Mouse (Mus musculus) induced T-regulatory cell, adult 2 months (primary cell): ENCODE data around the gene Btbd35f13.
"Not testable (repeated sequence)": the region's sequence is repeated elsewhere in the genome, so short reads cannot be mapped to it uniquely, and the experiment has no call there.

ENCODE experiments used
- DNase-seq: peaks from one replicate; pipeline ENCODE4 v3.0.0-alpha.2; 2012; ENCODE audit warnings: low read depth

The Btbd35f13 gene

DNA sequence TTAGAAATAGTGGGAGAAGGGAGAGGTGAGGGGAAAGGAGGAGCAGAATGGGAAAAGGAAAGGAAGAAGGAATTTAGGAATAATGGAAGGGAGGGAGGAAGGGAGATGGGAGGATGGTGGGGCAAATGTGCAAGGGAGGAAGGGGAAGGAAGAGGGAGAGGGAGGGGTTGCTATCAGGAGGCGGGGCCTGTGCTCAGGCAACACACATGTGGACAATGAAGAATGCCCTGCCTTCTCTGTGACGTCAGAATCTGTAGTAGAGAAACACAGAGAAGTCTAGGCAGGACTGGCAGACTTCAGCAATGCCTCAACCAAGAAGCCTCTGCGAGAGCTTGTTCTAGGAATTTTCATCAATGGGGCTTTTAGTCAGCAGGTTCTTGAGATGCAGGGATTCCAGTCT lies at the start of gene Btbd35f13:
TSS of gene Btbd35f13 (plus strand) at position 301 of the 400 bp plus-strand sequence.
- not testable (repeated sequence) for DNase-seq

DNA sequence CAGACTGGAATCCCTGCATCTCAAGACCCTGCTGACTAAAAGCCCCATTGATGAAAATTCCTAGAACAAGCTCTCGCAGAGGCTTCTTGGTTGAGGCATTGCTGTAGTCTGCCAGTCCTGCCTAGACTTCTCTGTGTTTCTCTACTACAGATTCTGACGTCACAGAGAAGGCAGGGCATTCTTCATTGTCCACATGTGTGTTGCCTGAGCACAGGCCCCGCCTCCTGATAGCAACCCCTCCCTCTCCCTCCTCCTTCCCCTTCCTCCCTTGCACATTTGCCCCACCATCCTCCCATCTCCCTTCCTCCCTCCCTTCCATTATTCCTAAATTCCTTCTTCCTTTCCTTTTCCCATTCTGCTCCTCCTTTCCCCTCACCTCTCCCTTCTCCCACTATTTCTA lies 45.3 kb downstream of the Btbd35f13 start, which contains the start of gene Btbd35f14:
TSS of gene Btbd35f14 (minus strand) at position 101 of the 400 bp plus-strand sequence.
- DNase-seq: not testable (repeated sequence)
